Mouse (Mus musculus) limb, embryonic 13.5 days (tissue): ENCODE measurements around the gene Suox. TPM values are rescaled to one million over a fixed set of nuclear protein-coding genes. Genes with fewer than 3 reads are reported as not detected.
A peak's percentile ranks its signal among the peaks of the same experiment; 100 is the strongest.

Experiments
- ATAC-seq: fragments of 200-750 bp; cut with Nextera tagmentation; 2 replicates; pipeline ENCODE4 v1.8.0; 2017; ENCODE audit warnings: low read depth, moderate number of reproducible peaks, moderate TSS enrichment; ENCODE audit not compliant: low FRiP score
- H3K27ac ChIP-seq: fragments of 300-500 bp; sonication (generic); 2 replicates; pipeline ENCODE4 v1.5.1; 2015; ENCODE audit warnings: inconsistent platforms, mild to moderate bottlenecking, moderate library complexity
- H3K27me3 ChIP-seq: fragments of 300-500 bp; sonication (generic); 2 replicates; pipeline ENCODE4 v1.6.1; 2015; ENCODE audit warnings: mild to moderate bottlenecking, inconsistent platforms
- H3K36me3 ChIP-seq: fragments of 300-500 bp; sonication (generic); 2 replicates; pipeline ENCODE4 v1.6.1; 2015; ENCODE audit warnings: inconsistent platforms, mild to moderate bottlenecking, moderate library complexity
- H3K4me1 ChIP-seq: fragments of 300-500 bp; sonication (generic); 2 replicates; pipeline ENCODE4 v1.6.1; 2015; ENCODE audit warnings: inconsistent platforms
- H3K4me2 ChIP-seq: fragments of 300-500 bp; sonication (generic); replicated peaks from 2 replicates; pipeline ENCODE4 v1.6.1; 2015; ENCODE audit warnings: inconsistent platforms, mild to moderate bottlenecking, moderate library complexity
- H3K4me3 ChIP-seq: fragments of 300-500 bp; sonication (generic); 2 replicates; pipeline ENCODE4 v1.5.1; 2015; ENCODE audit warnings: moderate library complexity, mild to moderate bottlenecking, inconsistent platforms
- H3K9ac ChIP-seq: fragments of 300-500 bp; sonication (generic); 2 replicates; pipeline ENCODE4 v1.6.1; 2015; ENCODE audit warnings: mild to moderate bottlenecking, inconsistent platforms
- H3K9me3 ChIP-seq: fragments of 300-500 bp; sonication (generic); 2 replicates; pipeline ENCODE4 v1.6.1; 2016; ENCODE audit warnings: inconsistent platforms
- WGBS: fragments of 180-500 bp; shearing (Covaris S2); methylation state at CpG from one replicate; pipeline ENCODE4 v1.1.7; 2015; 5-methylcytosine and 5-hydroxymethylcytosine counted together
- polyA plus RNA-seq: library from polyadenylated mRNA; unstranded; fragments of >200 nt; fragmentation: Nextera tagmentation; extraction: Ambion mirVana; gene quantifications from 2 replicates; pipeline ENCODE4 v1.2.1, GENCODE M21; 2015

Gene Suox
- polyA plus RNA-seq, 1 experiment from 2014 or later, result 22.0 TPM

DNA sequence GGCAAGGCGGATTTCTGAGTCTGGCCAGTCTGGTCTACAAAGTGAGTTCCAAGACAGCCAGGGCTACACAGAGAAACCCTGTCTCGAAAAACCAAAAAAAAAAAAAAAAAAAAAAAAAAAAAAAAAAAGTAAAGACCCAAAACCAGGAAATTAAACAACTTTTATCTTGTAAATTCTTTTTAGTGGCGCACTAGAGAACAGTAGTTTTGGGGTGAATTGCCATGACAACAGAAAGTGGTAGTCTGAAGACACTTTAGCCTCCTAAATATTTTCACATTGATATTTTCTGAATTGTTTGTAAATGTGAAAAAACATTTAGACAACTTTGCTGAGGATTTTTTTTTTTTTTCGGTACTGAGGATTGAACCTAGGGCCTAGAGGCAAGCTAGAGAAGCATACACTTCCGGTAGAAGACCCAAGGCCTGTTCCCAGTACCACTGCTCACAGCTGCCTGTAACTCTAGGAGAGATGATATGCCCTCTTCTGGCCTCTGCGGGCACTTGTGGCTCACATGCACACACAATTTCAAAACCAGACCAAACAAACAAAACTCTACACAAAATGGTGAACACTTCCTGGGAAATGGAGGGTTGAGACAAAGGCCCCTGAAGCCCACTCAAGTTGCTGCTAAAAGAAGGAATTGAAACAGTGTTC lies 23.3 kb upstream of the Suox start:
- Histone ChIP-seq H3K27ac (peak overlapping the region; percentile 53; the same call in 1 of the 2 replicates), H3K9ac (no peak overlapping the region), H3K4me3 (no peak overlapping the region), H3K4me1 (peaks cover 10% of the 10 kb centered on the region), H3K4me2 (peak overlapping the region; percentile 58), H3K9me3 (no peaks in the 10 kb centered on the region), H3K36me3 (peaks cover 46% of the 10 kb centered on the region), H3K27me3 (no peaks in the 10 kb centered on the region)
- WGBS, result 83% methylated on average over 6 of the region's 6 CpGs
- no peak for ATAC-seq

DNA sequence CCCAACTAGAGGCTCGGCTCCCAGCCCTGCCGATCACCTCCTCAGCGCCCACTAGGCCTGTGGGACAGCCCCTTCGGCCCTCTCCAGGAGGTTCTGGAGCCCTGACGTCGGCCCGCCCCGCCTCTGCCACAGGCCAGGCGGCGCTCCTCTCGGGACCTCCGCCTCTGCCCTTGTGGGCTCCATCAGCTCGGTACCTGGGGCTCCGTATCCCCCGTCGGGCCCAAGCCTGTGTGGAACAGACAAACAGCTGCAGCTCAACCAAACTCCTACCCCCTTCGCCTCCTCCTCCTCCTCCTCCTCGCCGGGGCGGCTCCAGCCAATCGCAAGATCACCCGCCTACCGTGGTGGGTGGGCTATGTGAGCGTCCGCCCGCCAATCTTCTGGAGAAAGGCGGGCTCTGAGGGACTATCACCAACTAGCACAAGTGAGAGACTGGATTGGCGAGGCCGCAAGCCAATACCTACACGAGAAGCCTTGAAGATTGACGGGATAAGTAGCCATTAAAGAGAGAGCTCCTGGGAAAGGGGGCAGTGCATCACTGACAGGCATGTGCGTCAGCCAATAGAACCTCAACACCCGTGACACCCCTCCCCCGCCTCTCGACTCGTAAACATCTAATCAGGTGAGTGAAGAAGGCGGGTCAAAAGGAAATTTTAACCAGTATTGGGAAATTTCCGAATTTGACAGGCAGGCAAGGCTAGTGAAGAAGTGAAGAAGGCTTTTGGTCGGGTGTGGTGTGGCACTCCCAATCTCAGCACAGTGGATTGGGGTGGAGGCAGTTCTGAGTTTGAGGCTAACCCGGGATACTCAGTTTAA lies 22.3 kb upstream of the Suox start, which contains the start of gene Rab5b:
Gene Rab5b, minus strand, starts transcription at position 273 of the 816 bp plus-strand sequence.
- peak within 1 kb of the TSS; percentile 96 for H3K9ac ChIP-seq
- H3K4me2 ChIP-seq, result peak within 1 kb of the TSS; percentile 75
- H3K4me1 ChIP-seq, result peaks cover 10% of the 10 kb centered on the region
- H3K4me3 ChIP-seq, result peak within 1 kb of the TSS; percentile 95
- H3K27me3 ChIP-seq, result no peaks in the 10 kb centered on the region
- H3K36me3 ChIP-seq, result peaks cover 36% of the 10 kb centered on the region
- peak; percentile 98 for ATAC-seq
- peak within 1 kb of the TSS; percentile 98 for H3K27ac ChIP-seq
- WGBS, result 1% methylated on average over 40 of the region's 40 CpGs
- H3K9me3 ChIP-seq, result no peaks in the 10 kb centered on the region

DNA sequence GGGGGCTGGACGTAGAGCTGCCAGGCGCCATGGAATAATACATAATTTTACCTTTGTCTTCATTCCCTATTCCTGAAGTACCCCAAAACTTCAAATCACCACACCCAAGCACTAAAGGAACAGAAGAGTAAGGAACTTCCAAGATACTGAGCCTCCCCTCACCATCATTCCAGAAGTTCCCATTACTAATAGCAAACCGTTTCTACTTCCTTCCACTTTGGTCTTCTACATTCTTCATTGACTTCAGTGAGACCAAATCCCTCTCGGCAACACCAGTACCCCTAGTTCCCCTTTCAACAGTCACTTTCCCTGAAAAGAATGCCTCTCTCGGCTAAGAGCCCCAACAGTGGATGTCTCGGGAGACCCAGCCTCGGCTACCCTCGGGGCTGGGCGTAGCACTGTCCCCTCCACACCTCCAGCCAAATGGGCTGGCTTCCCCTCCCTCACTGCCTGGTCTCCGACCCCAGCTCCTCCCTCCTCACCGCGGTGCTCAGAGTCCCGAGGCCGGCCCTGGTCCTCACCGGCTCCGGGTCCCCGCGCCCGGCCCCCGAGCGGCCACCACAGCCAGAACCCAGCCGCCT lies 21.6 kb upstream of the Suox start:
- Histone ChIP-seq H3K4me3 (peak overlapping the region; percentile 95), H3K27me3 (no peaks in the 10 kb centered on the region), H3K27ac (peak overlapping the region; percentile 98), H3K9ac (peak overlapping the region; percentile 96), H3K36me3 (peaks cover 29% of the 10 kb centered on the region), H3K4me2 (peak overlapping the region; percentile 75), H3K4me1 (peaks cover 10% of the 10 kb centered on the region), H3K9me3 (no peaks in the 10 kb centered on the region)
- no peak for ATAC-seq
- WGBS, result 2% methylated on average over 22 of the region's 22 CpGs

DNA sequence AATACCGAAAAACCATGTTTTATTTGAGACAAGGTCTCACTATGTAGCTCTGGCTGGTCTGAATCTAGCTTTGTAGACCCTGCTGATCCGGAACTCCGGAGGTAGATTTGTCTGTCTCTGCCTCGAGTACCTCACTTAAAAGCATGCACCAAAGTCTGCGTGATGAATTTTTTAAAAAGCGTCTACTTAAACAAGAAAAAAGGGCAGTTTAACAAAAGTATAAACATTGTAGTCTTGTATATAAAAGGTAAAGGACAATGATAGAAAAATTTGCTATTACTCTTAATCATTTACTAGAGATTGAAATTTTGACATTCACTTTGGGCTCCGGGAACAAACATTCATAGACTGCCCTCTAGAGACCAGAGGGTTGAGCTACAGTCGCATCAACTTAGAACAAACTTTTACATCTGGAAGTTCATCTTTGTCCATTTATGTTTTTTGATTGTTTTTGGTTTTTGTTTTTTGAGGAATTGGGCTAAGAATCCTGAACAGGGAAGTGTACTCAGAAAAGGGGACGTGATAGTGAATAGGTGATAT lies 666 bp upstream of the Suox start:
- no peak for ATAC-seq
- Histone ChIP-seq H3K4me2 (peak overlapping the region; percentile 89), H3K27ac (peak overlapping the region; percentile 48; the same call in 1 of the 2 replicates), H3K9me3 (no peaks in the 10 kb centered on the region), H3K9ac (peak overlapping the region; percentile 72), H3K4me1 (peaks cover 16% of the 10 kb centered on the region), H3K4me3 (peak overlapping the region; percentile 67), H3K27me3 (no peaks in the 10 kb centered on the region), H3K36me3 (peaks cover 28% of the 10 kb centered on the region)
- 3% methylated on average over 9 of the region's 9 CpGs for WGBS

DNA sequence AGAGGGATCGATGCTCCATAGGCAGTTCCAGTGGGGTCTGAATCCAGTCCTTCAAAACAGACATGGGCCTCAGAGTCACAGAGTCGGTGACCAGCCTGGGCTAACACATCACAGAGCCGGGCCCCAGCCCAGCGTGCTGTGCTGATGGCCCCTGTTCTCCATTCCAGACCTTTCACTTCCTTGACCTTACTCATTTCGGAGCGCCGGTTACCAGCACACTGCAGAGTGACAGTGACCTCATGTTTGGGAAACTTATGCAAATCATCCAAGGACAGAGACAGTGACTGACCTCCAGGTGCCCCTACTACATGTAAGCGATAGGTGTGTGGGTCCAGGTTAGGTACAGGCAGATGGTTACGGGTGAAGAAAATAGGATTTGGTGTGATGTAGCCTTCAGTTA lies 2.7 kb downstream of the Suox start:
- 93% methylated on average over 9 of the region's 9 CpGs for WGBS
- Histone ChIP-seq H3K9ac (no peak overlapping the region), H3K9me3 (no peaks in the 10 kb centered on the region)

DNA sequence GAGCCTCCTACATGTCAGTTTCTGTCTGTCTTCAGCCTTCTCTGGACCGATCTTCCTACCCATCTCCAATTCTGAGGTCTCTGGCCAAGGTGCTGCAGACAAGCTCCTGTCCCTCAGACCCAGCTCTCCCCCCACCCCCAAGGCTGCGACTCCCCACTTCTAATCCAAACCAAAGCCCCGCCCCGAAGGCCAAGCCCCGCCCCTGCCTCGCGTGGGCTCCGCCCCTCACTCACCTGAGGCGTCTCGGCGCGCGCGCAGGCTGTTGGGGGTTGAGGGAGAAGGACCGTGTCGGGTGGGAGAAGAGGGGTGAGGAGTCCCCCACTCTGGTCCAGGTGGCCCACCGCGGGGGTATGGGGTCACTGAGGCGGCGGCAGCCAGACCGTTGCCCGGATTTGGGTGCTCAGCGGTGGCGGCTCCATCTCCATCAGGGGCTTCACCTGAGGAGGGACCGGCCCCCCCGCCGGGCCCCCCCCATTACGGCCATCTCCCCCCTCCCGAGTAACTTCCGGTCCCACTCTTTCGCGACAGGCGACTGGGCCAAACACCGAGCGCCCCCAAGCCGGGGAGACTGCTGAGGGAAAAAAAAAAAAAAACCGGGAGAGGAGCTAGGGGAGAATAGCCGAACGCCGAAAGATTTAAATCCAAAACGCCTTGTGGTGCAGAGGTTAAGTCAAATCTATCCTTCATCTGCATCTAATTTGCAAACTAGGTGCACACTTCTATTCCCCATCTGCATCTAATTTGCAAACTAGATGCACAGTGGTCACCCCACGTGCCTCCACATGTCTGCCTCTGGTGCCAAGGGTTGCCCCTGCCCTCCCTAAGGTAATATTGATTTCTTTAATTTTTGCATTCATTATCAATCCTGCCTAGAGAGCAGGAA lies 4.8 kb downstream of the Suox start:
- H3K27ac ChIP-seq, result peak overlapping the region; percentile 87
- H3K4me3 ChIP-seq, result peak overlapping the region; percentile 76
- peak; percentile 76 for ATAC-seq
- peak overlapping the region; percentile 79 for H3K9ac ChIP-seq
- peak overlapping the region; percentile 72 for H3K4me2 ChIP-seq
- H3K9me3 ChIP-seq, result no peaks in the 10 kb centered on the region
- under 1% methylated on average over 42 of the region's 42 CpGs for WGBS
- peaks cover 18% of the 10 kb centered on the region for H3K36me3 ChIP-seq
- H3K27me3 ChIP-seq, result no peaks in the 10 kb centered on the region
- H3K4me1 ChIP-seq, result peaks cover 24% of the 10 kb centered on the region

More for the DNA sequence above, 2.7 kb downstream of the Suox start:
- Histone ChIP-seq H3K27ac (no peak overlapping the region), H3K4me2 (no peak overlapping the region), H3K36me3 (peaks cover 19% of the 10 kb centered on the region), H3K4me3 (no peak overlapping the region), H3K4me1 (peaks cover 28% of the 10 kb centered on the region), H3K27me3 (no peaks in the 10 kb centered on the region)
- ATAC-seq, result no peak

DNA sequence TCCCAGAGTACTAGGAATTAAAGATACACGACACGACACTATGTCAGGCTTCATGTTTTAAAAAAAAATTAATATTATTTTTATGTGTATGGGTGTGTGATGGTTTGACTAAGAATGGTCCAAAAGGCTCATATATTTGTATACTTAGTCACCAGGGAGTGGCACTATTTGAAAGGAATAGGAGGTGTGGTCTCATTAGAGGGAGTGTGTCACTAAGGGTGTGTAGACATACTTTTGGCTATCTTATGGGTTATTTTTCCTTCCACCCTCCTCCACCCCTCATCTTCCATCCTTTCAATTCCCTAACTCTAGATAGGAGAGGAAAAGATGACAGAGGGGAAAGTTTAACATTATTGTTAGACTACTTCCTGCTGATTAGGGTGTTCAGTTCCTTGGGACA lies 8.1 kb downstream of the Suox start:
- H3K9ac ChIP-seq, result no peak overlapping the region
- no peak overlapping the region for H3K4me3 ChIP-seq
- H3K27ac ChIP-seq, result no peak overlapping the region
- peaks cover 7% of the 10 kb centered on the region for H3K36me3 ChIP-seq
- 92% methylated on average over 2 of the region's 2 CpGs for WGBS
- no peaks in the 10 kb centered on the region for H3K9me3 ChIP-seq
- no peaks in the 10 kb centered on the region for H3K27me3 ChIP-seq
- peaks cover 15% of the 10 kb centered on the region; the same call in 1 of the 2 replicates for H3K4me1 ChIP-seq
- no peak for ATAC-seq
- H3K4me2 ChIP-seq, result no peak overlapping the region

DNA sequence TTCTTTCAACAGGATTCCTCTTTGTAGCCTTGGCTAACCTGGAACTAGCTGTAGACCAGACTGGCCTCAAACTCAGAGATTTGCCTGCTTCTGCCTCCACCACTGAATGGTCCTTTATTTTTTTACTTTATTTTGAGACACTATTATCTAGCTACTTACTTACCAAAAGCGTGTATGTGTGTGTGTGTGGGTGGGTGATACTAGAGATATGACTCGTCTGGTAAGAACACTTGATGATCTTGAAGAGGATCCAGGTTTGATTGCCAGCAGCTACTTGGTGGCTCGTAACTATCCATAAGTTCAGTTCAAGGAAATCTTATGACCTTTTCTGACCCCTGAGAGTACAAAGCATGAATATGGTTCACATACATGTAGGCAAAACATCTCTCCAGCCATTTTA lies 8.6 kb downstream of the Suox start:
- Histone ChIP-seq H3K9ac (no peak overlapping the region), H3K9me3 (no peaks in the 10 kb centered on the region), H3K27ac (no peak overlapping the region), H3K4me2 (no peak overlapping the region), H3K4me1 (peaks cover 15% of the 10 kb centered on the region; the same call in 1 of the 2 replicates), H3K4me3 (no peak overlapping the region), H3K36me3 (peaks cover 2% of the 10 kb centered on the region), H3K27me3 (no peaks in the 10 kb centered on the region)
- WGBS, result 90% methylated on average over 3 of the region's 3 CpGs
- ATAC-seq, result no peak

DNA sequence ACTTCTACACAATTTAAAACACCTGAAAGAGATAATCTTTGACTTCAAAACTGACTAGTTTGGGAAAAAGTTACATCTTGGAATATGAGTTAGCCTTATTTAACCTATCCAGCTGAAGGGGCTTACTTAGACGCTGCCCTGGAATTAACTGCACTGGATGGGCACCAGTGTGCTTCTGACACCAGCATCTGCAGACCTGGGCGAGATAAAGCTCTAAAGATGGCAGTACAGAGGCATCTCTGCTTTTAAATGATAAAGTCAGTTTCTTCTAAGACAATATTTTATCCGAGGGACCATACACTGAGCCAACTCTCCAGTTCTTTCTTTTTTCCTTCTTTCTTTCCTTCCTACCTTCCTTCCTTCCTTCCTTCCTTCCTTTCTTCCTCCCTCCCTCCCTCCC lies 9.1 kb downstream of the Suox start:
- WGBS, result 72% methylated on average over 3 of the region's 3 CpGs
- Histone ChIP-seq H3K9me3 (no peaks in the 10 kb centered on the region), H3K27ac (no peak overlapping the region), H3K27me3 (no peaks in the 10 kb centered on the region), H3K4me2 (no peak overlapping the region), H3K36me3 (no peaks in the 10 kb centered on the region), H3K9ac (no peak overlapping the region), H3K4me3 (no peak overlapping the region), H3K4me1 (peaks cover 15% of the 10 kb centered on the region; the same call in 1 of the 2 replicates)
- ATAC-seq, result no peak

DNA sequence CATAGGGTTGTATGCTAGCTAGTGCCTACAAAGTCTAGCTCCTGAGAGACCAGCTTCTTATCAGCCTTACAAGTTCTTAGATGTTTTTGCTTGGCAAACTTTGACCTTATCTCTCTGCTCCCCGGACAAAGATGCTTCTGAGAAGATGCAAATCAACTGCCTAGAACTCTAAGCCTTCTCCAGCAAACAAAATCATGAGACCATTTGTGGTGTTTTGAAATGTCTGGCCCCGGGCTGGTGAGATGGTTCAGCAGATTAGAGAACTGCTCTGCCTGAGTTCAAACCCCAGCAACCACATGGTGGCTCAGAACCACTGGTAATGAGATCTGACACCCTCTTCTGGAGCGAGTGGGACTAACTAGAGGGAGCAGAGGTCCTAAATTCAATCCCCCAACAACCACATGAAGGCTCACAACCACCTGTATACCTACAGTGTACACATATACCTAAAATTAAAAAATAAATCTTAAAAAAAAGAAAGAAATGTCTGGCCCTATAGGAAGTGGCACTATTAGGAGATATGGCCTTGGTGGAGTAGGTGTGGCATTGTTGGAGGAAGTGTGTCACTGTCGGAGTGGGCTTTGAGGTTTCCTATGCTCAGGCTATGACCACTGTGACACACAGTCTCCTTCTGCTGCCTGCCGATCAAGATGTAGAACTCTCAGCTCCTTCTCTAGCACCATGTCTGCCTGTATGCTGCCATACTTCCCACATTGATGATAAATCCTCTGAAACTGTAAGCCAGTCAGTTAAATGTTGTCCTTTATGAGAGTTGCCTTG lies 10.2 kb downstream of the Suox start:
- WGBS, result 67% methylated on average over 5 of the region's 5 CpGs
- no peak overlapping the region for H3K27ac ChIP-seq
- H3K9ac ChIP-seq, result no peak overlapping the region
- peaks cover 8% of the 10 kb centered on the region; the same call in 1 of the 2 replicates for H3K4me1 ChIP-seq
- H3K4me2 ChIP-seq, result no peak overlapping the region
- ATAC-seq, result no peak
- H3K27me3 ChIP-seq, result no peaks in the 10 kb centered on the region
- no peaks in the 10 kb centered on the region for H3K36me3 ChIP-seq
- H3K9me3 ChIP-seq, result no peaks in the 10 kb centered on the region
- H3K4me3 ChIP-seq, result no peak overlapping the region

DNA sequence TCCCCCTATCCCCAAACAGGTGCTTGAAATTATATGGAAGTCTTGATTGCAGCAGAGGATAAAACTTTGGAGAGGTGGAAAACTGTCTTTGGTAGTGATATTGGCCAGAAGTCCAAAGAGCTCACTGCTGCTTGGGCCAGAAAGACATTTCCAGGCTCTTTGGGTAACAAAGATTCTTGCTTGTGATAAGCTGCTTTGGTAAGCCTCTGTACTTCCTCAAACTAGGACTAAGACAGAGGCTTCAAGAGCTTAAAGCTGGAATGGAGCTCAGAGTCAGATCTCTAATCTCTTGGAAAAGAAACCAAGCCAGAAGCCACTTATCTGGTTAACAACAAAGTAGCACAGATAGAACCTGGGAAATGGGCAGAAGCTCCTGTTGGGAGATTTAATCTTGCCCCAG lies 11.4 kb downstream of the Suox start:
- no peak for ATAC-seq
- no peak overlapping the region for H3K9ac ChIP-seq
- H3K27me3 ChIP-seq, result no peaks in the 10 kb centered on the region
- H3K9me3 ChIP-seq, result no peaks in the 10 kb centered on the region
- H3K4me2 ChIP-seq, result no peak overlapping the region
- H3K4me1 ChIP-seq, result no peaks in the 10 kb centered on the region
- H3K27ac ChIP-seq, result no peak overlapping the region
- no peaks in the 10 kb centered on the region for H3K36me3 ChIP-seq
- H3K4me3 ChIP-seq, result no peak overlapping the region
